Mouse (Mus musculus) small intestine, adult 2 months (tissue): Measurements from ENCODE around the gene Sox1.

Source experiments
- CTCF ChIP-seq: fragments of 200-500 bp; IDR thresholded peaks from 2 replicates; pipeline ENCODE4 v1.5.1; 2012; ENCODE audit warnings: low read depth, mild to moderate bottlenecking, control low read depth, inconsistent platforms, low read length, moderate library complexity, mixed read lengths; ENCODE audit not compliant: insufficient replicate concordance, insufficient read length; ENCODE audit errors: extremely low read depth
- POLR2A ChIP-seq: fragments of 200-500 bp; IDR thresholded peaks from 2 replicates; pipeline ENCODE4 v1.6.1; 2012; ENCODE audit warnings: low read depth, mild to moderate bottlenecking, control low read depth, inconsistent platforms, low read length, moderate library complexity

DNA sequence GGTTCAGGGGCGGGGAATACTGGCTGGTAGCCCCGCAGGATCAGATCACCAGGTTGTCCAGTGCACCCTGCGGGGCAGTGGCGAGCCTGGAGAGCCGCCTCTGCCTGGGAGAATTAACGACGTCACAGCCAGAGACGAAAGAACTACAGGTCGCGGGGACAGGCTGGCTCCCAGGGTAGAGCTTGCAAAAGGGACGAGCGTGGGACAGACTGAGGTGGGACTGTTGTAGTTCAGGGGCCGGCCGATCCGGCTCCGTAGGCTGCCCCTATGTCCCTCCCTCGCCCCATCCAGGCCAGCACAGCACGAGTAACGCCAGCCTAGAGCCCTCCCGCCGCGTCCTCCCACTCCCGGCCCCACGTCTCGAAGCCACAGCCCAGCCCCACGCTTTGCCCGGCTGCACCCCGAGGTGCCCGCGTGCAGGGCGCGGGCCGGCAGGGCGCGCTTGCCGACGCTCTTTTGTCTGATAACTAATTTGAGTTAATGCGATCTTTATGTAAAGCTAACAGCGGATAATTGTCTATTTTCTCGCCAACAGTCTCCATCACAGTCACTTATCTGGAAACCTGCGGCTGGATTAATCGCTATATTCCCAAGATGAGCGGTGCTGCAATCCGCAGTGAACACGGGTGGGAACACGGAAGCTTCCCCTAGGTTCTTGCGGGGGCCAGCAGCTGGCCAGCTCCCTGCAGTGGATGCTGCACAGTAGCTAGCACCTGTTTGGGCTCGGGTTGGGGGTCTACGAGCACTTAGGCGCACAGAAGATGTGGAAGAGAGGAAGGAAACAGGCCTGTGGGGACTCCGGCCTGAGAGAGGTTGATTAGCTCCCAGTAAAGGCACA, 36.0 kb downstream of the Sox1 start:
- no peak for TF ChIP-seq POLR2A
- no peak for TF ChIP-seq CTCF
